Mouse (Mus musculus): Measurements from ENCODE around the gene Scarf1. TPM values are rescaled to one million over a fixed set of nuclear protein-coding genes. Genes with fewer than 3 reads are reported as not detected.

Scarf1 gene
- polyA plus RNA-seq, 1 experiment from 2014 or later, result 4.6 TPM

DNA sequence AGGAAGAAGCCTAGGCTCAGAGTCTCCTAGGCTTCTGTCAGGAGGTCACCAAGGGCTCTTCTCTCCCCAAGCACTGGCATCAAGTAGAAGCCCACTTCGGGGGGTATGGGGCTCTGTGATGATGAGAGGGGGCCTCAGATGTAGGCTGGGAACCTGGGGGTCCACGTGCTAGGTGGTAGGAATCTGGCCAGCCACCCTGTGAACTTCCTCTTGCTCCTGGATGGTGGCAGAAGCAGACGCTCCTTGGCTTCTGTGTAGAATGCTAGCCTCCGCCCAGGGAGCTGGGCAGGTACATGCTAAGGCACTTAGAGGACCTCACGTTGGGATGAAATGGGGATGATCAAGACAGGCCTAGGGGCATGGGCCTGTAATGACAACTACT, 48.1 kb downstream of the Scarf1 start:
- Histone ChIP-seq H3K9me3 (no peaks in the 10 kb centered on the region), H3K36me3 (replicated peaks) (peaks cover 24% of the 10 kb centered on the region), H3K4me3 (no peak overlapping the region)

GRCm38 (mm10) chr11:75562840-75563239, 49.5 kb downstream of the Scarf1 start:
- Histone ChIP-seq H3K27me3 (replicated peaks) (no peaks in the 10 kb centered on the region), H3K4me2 (no peak overlapping the region), H3K4me1 (no peaks in the 10 kb centered on the region), H3K9me3 (no peaks in the 10 kb centered on the region), H3K9ac (no peak overlapping the region), H3K36me3 (replicated peaks) (peaks cover 25% of the 10 kb centered on the region), H3K27ac (no peak overlapping the region), H3K4me3 (no peak overlapping the region)
- ATAC-seq (replicated peaks), result no peak
- 87% methylated on average over 8 of the region's 8 CpGs for WGBS

More for the DNA sequence above, 48.1 kb downstream of the Scarf1 start:
- Histone ChIP-seq H3K9ac (no peak overlapping the region), H3K4me2 (no peak overlapping the region), H3K27me3 (replicated peaks) (no peaks in the 10 kb centered on the region), H3K4me1 (no peaks in the 10 kb centered on the region), H3K27ac (no peak overlapping the region)
- no peak for ATAC-seq (replicated peaks)
- 77% methylated on average over 5 of the region's 5 CpGs for WGBS

DNA sequence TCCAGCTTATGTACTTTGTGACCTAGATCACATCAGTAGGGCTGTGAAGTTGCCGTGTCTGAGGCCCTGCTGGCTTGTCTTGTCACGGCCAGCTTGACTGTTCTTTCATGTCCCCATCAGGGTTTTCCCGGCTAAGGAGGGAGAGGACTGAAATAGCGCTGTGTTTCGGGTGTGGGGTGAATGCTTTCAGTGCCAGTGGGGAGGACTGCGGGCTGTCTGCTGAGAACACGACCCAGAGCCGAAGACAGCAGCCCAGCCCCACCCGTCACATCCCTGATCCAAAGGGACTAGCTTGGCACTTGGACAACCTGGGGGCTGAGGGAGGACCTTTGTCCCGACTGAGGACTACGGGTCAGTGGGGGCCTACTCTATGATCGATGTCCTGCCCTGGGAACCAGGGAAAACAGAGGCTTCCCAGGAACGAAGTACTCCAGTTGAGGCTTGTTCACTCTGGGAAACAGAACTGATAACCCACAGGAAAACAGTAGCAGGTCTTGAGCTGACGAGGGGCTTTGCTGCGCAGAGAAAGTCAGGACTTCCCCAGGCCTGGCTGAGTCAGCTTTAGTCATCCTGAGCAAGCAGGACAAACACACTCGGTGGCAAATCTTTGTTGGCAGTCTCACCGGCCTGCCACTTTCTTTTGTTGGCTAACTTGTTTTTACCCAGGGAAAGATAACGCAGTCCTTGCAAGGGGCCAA, 50.7 kb downstream of the Scarf1 start:
- H3K4me1 ChIP-seq, result no peaks in the 10 kb centered on the region
- no peaks in the 10 kb centered on the region for H3K9me3 ChIP-seq
- H3K4me2 ChIP-seq, result no peak overlapping the region
- WGBS, result 66% methylated on average over 18 of the region's 18 CpGs
- H3K36me3 ChIP-seq (replicated peaks), result peaks cover 29% of the 10 kb centered on the region
- no peak overlapping the region for H3K4me3 ChIP-seq
- H3K27ac ChIP-seq, result no peak overlapping the region
- H3K9ac ChIP-seq, result no peak overlapping the region
- no peaks in the 10 kb centered on the region for H3K27me3 ChIP-seq (replicated peaks)
- ATAC-seq (replicated peaks), result no peak

GRCm38 (mm10) chr11:75565849-75566248, 52.5 kb downstream of the Scarf1 start:
- Histone ChIP-seq H3K4me3 (no peak overlapping the region), H3K9me3 (no peaks in the 10 kb centered on the region), H3K36me3 (replicated peaks) (peaks cover 36% of the 10 kb centered on the region), H3K27ac (no peak overlapping the region), H3K4me2 (no peak overlapping the region), H3K27me3 (replicated peaks) (no peaks in the 10 kb centered on the region), H3K9ac (no peak overlapping the region), H3K4me1 (no peaks in the 10 kb centered on the region)
- WGBS, result 91% methylated on average over 2 of the region's 2 CpGs
- ATAC-seq (replicated peaks), result no peak

DNA sequence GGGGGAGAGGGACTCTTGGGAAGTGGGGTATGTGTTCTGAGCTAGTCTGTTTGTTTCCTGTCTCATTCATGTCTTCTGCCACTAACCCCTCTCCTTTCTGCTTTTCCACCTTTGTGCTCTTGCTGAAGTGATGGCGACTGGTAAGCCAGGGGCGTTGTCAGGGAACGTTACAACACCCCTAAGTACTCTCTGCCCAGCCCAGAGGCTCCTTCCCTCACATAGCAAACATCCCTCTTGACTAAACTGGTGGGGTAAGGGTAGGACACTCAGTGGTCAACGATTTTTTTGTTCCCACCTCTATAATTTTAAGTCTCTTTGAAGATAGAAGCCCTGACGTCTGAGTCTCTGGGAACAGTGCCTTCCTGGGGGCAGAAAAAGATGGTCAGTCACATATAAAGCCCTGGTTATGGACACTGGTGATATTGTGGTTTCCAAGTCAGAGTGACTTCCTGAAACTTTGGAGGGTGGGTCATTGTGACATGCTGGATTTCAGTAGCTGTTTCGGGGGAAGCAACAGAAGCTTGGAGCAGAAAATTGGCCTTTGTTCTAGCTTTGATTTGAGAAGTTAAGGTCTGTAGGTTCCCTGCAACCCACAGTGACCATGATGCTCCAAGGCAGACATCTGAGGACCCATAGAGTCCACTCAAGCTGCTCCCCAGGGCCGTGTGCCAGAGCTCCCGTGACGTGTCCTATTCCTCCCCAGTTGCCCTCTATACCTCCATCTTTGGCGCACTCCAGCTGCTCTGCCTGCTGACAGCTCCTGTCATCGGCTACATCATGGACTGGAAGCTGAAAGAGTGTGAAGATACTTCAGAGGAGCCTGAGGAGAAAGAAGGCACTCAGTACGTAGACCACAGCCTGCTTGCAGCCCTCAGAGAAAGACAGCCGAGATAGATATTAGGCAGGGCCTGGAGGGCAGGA, 53.2 kb downstream of the Scarf1 start:
- ATAC-seq (replicated peaks), result no peak
- Histone ChIP-seq H3K4me2 (no peak overlapping the region), H3K27ac (no peak overlapping the region), H3K4me3 (no peak overlapping the region), H3K9ac (no peak overlapping the region), H3K9me3 (no peaks in the 10 kb centered on the region), H3K4me1 (0 out of 2 replicates have a peak, but pooled peaks cover 1% of the 10 kb centered on the region), H3K27me3 (replicated peaks) (no peaks in the 10 kb centered on the region), H3K36me3 (replicated peaks) (peaks cover 36% of the 10 kb centered on the region)
- WGBS, result 81% methylated on average over 13 of the region's 13 CpGs

DNA sequence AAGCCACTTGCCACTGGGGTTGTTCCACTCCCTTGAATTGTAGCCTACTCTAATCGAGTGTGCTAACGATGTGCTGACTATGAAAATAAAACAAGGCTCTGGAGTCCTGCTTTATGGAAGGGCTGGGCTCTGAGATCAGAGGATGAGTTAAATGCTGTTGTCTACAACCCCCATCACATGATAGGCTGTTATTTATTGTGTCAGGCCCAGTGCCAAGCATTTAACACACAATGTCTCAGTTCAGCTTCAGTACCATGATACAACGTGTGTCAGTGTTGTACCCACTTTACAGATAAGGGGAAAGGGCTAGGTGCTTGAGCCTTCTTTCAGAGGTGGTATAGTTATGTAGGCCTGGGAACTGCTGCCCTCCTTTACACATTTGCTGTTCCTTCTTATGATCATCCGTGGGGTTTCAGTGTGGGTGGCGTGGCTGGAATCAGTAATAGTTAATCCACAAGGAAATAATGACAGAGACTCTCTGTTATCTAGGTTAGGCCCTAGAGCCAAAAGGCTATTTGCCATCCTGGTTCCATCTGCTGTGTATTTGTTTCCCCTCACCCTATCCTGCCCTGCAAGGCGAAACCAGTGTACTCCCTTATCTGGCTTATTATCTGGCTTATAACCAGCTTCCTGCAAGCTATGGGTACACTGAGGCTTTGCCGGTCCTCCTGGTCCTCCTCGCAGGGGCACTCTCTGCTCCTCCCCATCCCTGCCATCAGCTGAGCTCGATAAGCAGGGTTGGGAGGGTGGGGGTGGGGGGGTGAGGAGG, 54.2 kb downstream of the Scarf1 start:
- 70% methylated on average over 9 of the region's 9 CpGs for WGBS
- H3K27me3 ChIP-seq (replicated peaks), result no peaks in the 10 kb centered on the region
- no peak overlapping the region for H3K4me2 ChIP-seq
- H3K9ac ChIP-seq, result no peak overlapping the region
- no peaks in the 10 kb centered on the region for H3K9me3 ChIP-seq
- peaks cover 11% of the 10 kb centered on the region for H3K4me1 ChIP-seq
- no peak for ATAC-seq (replicated peaks)
- H3K27ac ChIP-seq, result no peak overlapping the region
- H3K4me3 ChIP-seq, result no peak overlapping the region
- peaks cover 34% of the 10 kb centered on the region for H3K36me3 ChIP-seq (replicated peaks)

DNA sequence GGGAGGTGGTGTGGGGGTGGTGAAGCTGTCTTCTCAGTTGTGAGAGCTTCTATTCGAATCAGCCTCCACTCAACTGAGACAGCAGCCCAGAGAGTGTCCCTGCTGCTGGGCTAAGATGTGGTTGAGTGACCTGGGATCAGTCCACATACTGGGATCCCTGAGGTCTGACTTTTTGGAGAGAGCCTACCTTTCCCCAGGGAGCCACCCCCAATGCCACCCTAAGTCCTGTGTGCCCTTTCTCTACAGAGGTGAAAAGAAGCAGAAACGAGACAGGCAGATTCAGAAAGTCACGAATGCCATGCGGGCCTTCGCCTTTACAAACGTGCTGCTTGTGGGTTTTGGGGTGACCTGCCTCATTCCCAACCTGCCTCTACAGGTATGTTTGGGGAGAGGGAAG, 54.8 kb downstream of the Scarf1 start:
- 70% methylated on average over 6 of the region's 6 CpGs for WGBS
- Histone ChIP-seq H3K4me2 (no peak overlapping the region), H3K4me1 (peaks cover 17% of the 10 kb centered on the region), H3K36me3 (replicated peaks) (peaks cover 28% of the 10 kb centered on the region), H3K9me3 (no peaks in the 10 kb centered on the region), H3K27ac (no peak overlapping the region), H3K27me3 (replicated peaks) (no peaks in the 10 kb centered on the region), H3K9ac (no peak overlapping the region), H3K4me3 (no peak overlapping the region)
- ATAC-seq (replicated peaks), result no peak

- H3K27me3 ChIP-seq (replicated peaks), result no peaks in the 10 kb centered on the region
- WGBS, result 95% methylated on average over 12 of the region's 12 CpGs
- H3K4me2 ChIP-seq, result no peak overlapping the region
- H3K9me3 ChIP-seq, result no peaks in the 10 kb centered on the region
- peaks cover 19% of the 10 kb centered on the region for H3K4me1 ChIP-seq
- no peak overlapping the region for H3K9ac ChIP-seq
- no peak overlapping the region for H3K27ac ChIP-seq
- peaks cover 25% of the 10 kb centered on the region for H3K36me3 ChIP-seq (replicated peaks)
- ATAC-seq (replicated peaks), result no peak
- no peak overlapping the region for H3K4me3 ChIP-seq
Observed at GRCm38 (mm10) chr11:75568962-75569361, 55.6 kb downstream of the Scarf1 start.

- no peak for ATAC-seq (replicated peaks)
- no peak overlapping the region for H3K27ac ChIP-seq
- H3K4me1 ChIP-seq, result peaks cover 19% of the 10 kb centered on the region
- H3K4me2 ChIP-seq, result no peak overlapping the region
- H3K9ac ChIP-seq, result no peak overlapping the region
- 90% methylated on average over 17 of the region's 17 CpGs for WGBS
- H3K27me3 ChIP-seq (replicated peaks), result no peaks in the 10 kb centered on the region
- no peaks in the 10 kb centered on the region for H3K9me3 ChIP-seq
- H3K36me3 ChIP-seq (replicated peaks), result peaks cover 20% of the 10 kb centered on the region
- no peak overlapping the region for H3K4me3 ChIP-seq
Observed at GRCm38 (mm10) chr11:75570375-75571125, 57.2 kb downstream of the Scarf1 start.

DNA sequence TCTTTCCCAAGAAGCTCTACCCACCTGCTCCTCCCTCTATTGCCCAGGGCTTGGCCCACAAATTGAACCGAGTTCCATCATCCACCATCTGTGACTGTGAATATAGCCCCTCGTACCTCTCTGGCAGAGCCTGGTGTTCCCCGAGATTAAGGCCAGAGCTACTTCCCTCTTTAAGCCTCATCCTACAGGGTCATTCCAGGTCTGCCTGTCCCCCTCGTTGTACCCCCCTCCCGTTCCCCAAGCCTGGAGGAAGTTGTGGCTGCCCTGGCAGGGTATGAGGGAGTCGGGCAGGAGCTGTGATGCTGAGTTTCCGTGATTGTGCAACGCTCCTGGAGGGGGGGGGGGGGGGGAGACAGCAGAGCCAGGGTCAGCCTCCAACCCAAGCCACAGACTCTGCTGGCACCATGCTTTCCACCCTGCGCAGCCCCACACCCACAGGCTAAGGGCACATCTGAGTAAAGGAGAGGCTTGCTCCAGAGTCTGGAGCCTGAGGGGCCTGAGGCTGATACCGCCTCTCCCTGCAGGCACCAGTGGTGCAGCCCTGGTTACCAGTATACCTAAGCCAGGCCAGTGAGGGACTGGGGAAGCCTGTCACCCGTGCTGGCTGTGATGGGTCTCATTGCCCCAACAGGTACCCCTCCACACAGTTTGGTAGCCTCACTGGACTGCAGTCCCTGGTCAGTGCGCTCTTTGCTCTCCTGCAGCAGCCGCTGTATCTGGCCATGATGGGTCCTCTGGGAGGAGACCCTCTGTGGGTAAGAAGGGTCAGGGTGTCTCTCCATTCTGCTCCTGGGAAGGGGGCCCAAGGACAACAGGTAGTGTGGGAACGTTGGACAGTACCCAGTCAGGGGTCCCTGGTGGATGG, 58.0 kb downstream of the Scarf1 start:
- H3K27ac ChIP-seq, result no peak overlapping the region
- no peak for ATAC-seq (replicated peaks)
- no peak overlapping the region for H3K4me2 ChIP-seq
- H3K27me3 ChIP-seq (replicated peaks), result no peaks in the 10 kb centered on the region
- no peaks in the 10 kb centered on the region for H3K9me3 ChIP-seq
- no peak overlapping the region for H3K4me3 ChIP-seq
- H3K36me3 ChIP-seq (replicated peaks), result peaks cover 20% of the 10 kb centered on the region
- 75% methylated on average over 14 of the region's 14 CpGs for WGBS
- H3K9ac ChIP-seq, result no peak overlapping the region
- peaks cover 19% of the 10 kb centered on the region for H3K4me1 ChIP-seq

DNA sequence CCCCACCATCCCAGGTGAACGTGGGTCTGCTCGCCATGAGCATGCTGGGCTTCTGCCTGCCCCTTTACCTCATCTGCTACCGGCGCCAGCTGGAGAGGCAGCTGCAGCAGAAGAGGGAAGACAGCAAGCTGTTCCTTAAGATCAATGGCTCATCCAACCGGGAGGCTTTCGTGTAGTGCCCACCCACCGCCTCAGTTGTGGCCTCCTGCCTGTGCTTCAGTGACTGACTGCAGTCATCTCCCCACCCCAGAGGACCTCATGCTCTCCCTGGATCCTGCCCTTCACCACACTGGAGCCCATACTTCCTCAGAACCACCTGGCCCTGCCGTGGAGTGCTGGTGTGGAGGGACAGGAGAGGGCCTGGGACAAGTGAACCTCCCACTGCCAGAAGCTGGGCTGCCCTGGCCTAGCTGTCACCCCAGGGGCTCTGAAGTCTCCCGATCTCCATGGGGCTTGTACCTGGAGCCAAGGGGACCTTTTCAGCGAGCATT, 59.0 kb downstream of the Scarf1 start:
- Histone ChIP-seq H3K4me3 (no peak overlapping the region), H3K27me3 (replicated peaks) (no peaks in the 10 kb centered on the region), H3K36me3 (replicated peaks) (peaks cover 16% of the 10 kb centered on the region), H3K4me1 (peaks cover 19% of the 10 kb centered on the region), H3K27ac (peak overlapping the region; percentile 83), H3K9ac (peak overlapping the region; percentile 17; the same call in 1 of the 2 replicates), H3K9me3 (no peaks in the 10 kb centered on the region), H3K4me2 (0 out of 2 replicates have a peak overlapping the region, but pooled peaks have one; percentile 4)
- 0 out of 2 replicates have a peak, but pooled peaks have one; percentile 17 for ATAC-seq (replicated peaks)
- WGBS, result 8% methylated on average over 10 of the region's 10 CpGs

Measured in midbrain, embryonic 15.5 days (tissue).